Mouse (Mus musculus) embryonic fibroblast, embryonic 13.5 days (primary cell): ENCODE data around the gene Kptn.

Experiments used
- CTCF ChIP-seq: IDR thresholded peaks from 2 replicates; pipeline ENCODE4 v1.5.1; 2011; ENCODE audit warnings: mild to moderate bottlenecking, control low read depth, low read length, moderate library complexity, borderline replicate concordance; ENCODE audit not compliant: insufficient read depth
- POLR2A ChIP-seq: IDR thresholded peaks from 2 replicates; pipeline ENCODE4 v1.6.1; 2011; ENCODE audit warnings: low read depth, mild to moderate bottlenecking, control low read depth, low read length, moderate library complexity

DNA sequence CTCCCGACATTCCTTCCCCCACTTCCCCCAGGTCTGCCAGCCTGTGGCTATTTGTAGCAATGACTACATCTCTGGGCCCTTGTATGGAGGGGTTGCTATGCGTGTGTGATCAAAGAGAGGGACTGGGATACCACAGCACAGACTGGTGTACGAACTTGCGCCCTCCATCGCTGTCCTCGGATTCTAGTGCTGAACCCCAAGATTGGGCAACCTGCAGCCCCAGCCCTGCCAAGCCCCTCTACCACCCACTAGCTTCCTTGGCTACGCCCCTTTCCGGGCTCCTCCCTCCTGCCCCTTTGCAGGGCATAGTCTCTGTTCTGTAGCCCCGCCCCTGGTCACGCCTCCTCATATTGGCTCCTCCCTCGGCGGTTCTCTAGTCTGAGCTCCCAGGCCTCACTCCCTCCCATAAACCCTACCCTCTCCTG lies 9.7 kb downstream of the Kptn start, which contains the start of gene Slc8a2:
- TF ChIP-seq CTCF = no peak
- TF ChIP-seq POLR2A = no peak
